Mouse (Mus musculus): ENCODE measurements around the gene Zar1l. TPM values are rescaled to one million over a fixed set of nuclear protein-coding genes. Genes with fewer than 3 reads are reported as not detected.

The Zar1l gene
- not detected for polyA plus RNA-seq (2014; fragmentation: Illumina TruSeq; extraction: RNeasy Lipid Tissue Mini Kit (QIAGEN cat#74804); ENCODE audit: insufficient read depth, low read depth, low replicate concordance)

DNA sequence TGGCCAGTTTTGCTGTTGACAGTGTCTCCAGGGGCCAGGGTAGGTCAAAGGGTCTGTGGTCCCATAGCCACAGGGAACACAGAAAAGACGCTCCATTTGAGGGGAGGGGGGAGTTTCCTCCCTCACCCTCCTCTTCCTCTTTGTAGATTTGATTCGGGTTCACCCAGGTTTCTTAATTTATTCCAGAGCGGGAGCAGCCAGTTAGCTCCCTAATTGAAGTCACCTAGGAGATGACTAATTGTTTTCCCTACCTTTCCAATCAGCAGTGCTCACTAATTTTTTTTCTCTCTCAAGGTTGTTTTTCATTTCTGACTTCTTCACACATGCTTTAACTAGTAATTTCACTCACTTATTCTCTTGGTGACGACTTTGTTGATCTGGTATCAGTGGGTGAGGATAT is at the start of gene Zar1l:
TSS of gene Zar1l (minus strand) at position 101 of the 400 bp plus-strand sequence.

GRCm38 (mm10) chr5:150521937-150522866 is 4.2 kb upstream of the Zar1l start, which contains the start of gene Brca2:
Gene Brca2 (plus strand): TSS chr5:150522630.

Other genes starting within 250 kb of the Zar1l start
- gene Brca2, start 4.5 kb upstream of the Zar1l start, polyA plus RNA-seq (2014; fragmentation: Illumina TruSeq; extraction: RNeasy Lipid Tissue Mini Kit (QIAGEN cat#74804); ENCODE audit: insufficient read depth, low read depth, low replicate concordance), result 1.6 TPM
- 13.8 TPM for gene N4bp2l1, start 79.0 kb upstream of the Zar1l start, polyA plus RNA-seq (2014; fragmentation: Illumina TruSeq; extraction: RNeasy Lipid Tissue Mini Kit (QIAGEN cat#74804); ENCODE audit: insufficient read depth, low read depth, low replicate concordance)
- gene N4bp2l2, start 148.0 kb upstream of the Zar1l start, polyA plus RNA-seq (2014; fragmentation: Illumina TruSeq; extraction: RNeasy Lipid Tissue Mini Kit (QIAGEN cat#74804); ENCODE audit: insufficient read depth, low read depth, low replicate concordance), result 31.4 TPM
- gene Pds5b, start 155.6 kb upstream of the Zar1l start, polyA plus RNA-seq (2014; fragmentation: Illumina TruSeq; extraction: RNeasy Lipid Tissue Mini Kit (QIAGEN cat#74804); ENCODE audit: insufficient read depth, low read depth, low replicate concordance), result 10.6 TPM